Mouse (Mus musculus): ENCODE measurements around the gene Dlg2.

DNA sequence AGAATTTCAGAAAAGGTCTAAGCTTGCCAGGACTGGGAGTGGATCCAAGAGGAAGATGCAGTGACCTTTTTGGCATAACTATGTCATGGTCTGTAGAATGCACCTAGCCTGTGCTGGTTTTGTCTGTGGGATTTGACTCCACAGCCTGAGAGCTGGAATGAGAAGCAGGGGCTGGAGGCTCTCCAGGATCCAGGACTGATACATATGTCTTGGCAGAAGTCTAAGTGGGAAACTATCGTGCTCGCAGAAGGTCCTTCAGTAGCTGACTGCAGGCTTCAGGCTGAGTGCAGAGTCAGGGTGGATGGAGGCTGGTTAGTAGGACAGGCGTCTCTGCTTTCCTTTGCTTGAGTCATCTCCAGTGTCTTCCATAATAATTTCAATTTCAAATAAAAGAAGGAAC lies 807.7 kb downstream of the Dlg2 start:
- no peak for TF ChIP-seq CTCF (conservative IDR thresholded peaks at IDR 0.05; ENCODE audit: low read length)
- no peak for TF ChIP-seq NANOG (IDR thresholded peaks at IDR 0.05; ENCODE audit: borderline replicate concordance, low read length)
